ENCODE assay signal across 8 mouse cellular contexts in genomic region chr11:101316501-101316917, GRCm38 (mm10). TPM values are rescaled to one million over a fixed set of nuclear protein-coding genes. Genes with fewer than 3 reads are reported as not detected.
A peak's percentile ranks its signal among the peaks of the same experiment; 100 is the strongest.
DNase-seq lines count a peak whose midpoint lies in the region; ATAC-seq and TF ChIP-seq lines count a peak whose summit lies in the region.

No protein-coding gene starts in this region.

- peaks cover 8% of the 10 kb centered on the region for H3K36me3 ChIP-seq in kidney, adult 2 months (ENCODE audit: control insufficient read depth, insufficient read depth, low read length)
- H3K36me3 ChIP-seq in forebrain, embryonic 10.5 days (replicated peaks): peaks cover 41% of the 10 kb centered on the region
- H3K36me3 ChIP-seq in kidney, embryonic 16.5 days (ENCODE audit: insufficient read depth, low read length): peaks cover 31% of the 10 kb centered on the region
- peaks cover 40% of the 10 kb centered on the region for H3K36me3 ChIP-seq in midbrain, embryonic 10.5 days

- no peaks in the 10 kb centered on the region for H3K27me3 ChIP-seq in kidney, adult 2 months (replicated peaks; ENCODE audit: control insufficient read depth, insufficient read depth, low read length)
- H3K27me3 ChIP-seq in forebrain, embryonic 10.5 days (ENCODE audit: poor library complexity, severe bottlenecking): no peaks in the 10 kb centered on the region
- H3K27me3 ChIP-seq in kidney, embryonic 16.5 days (ENCODE audit: insufficient read depth, low read length): no peaks in the 10 kb centered on the region
- H3K27me3 ChIP-seq in midbrain, embryonic 10.5 days (ENCODE audit: low read depth, poor library complexity, severe bottlenecking): no peaks in the 10 kb centered on the region

- ATAC-seq in kidney, embryonic 16.5 days (ENCODE audit: low FRiP score, low TSS enrichment): peak; percentile 76

- no peaks in the 10 kb centered on the region for H3K9me3 ChIP-seq in forebrain, embryonic 10.5 days
- no peaks in the 10 kb centered on the region for H3K9me3 ChIP-seq in kidney, embryonic 16.5 days (ENCODE audit: low read length)
- H3K9me3 ChIP-seq in midbrain, embryonic 10.5 days (replicated peaks): no peaks in the 10 kb centered on the region

- H3K27ac ChIP-seq in kidney, adult 2 months (ENCODE audit: insufficient read depth, low read depth, low read length): 0 out of 2 replicates have a peak overlapping the region, but pooled peaks have one; percentile 9
- peak overlapping the region; percentile 94 for H3K27ac ChIP-seq in forebrain, embryonic 10.5 days
- H3K27ac ChIP-seq in kidney, embryonic 16.5 days (ENCODE audit: low read length): peak overlapping the region; percentile 78
- H3K27ac ChIP-seq in midbrain, embryonic 10.5 days (replicated peaks): peak overlapping the region; percentile 90

- no peak for TF ChIP-seq CTCF in kidney, adult 2 months (conservative IDR thresholded peaks at IDR 0.05; ENCODE audit: insufficient read depth, insufficient read length, low read depth, low read length)

- H3K4me2 ChIP-seq in kidney, embryonic 16.5 days (replicated peaks; ENCODE audit: low read depth, low read length): peak overlapping the region; percentile 94

- under 1% methylated on average over 17 of the region's 17 CpGs for WGBS in kidney, adult 2 months
- WGBS in forebrain, embryonic 10.5 days: under 1% methylated on average over 17 of the region's 17 CpGs
- under 1% methylated on average over 17 of the region's 17 CpGs for WGBS in kidney, embryonic 16.5 days
- under 1% methylated on average over 17 of the region's 17 CpGs for WGBS in midbrain, embryonic 10.5 days

- no peaks in the 10 kb centered on the region; the same call in 1 of the 2 replicates for H3K4me1 ChIP-seq in kidney, adult 2 months (ENCODE audit: control insufficient read depth, insufficient read depth, low read length)
- H3K4me1 ChIP-seq in forebrain, embryonic 10.5 days: peaks cover 20% of the 10 kb centered on the region
- peaks cover 16% of the 10 kb centered on the region for H3K4me1 ChIP-seq in kidney, embryonic 16.5 days (ENCODE audit: insufficient read depth, low read length)
- peaks cover 21% of the 10 kb centered on the region for H3K4me1 ChIP-seq in midbrain, embryonic 10.5 days

- TF ChIP-seq POLR2A in kidney, adult 2 months (IDR thresholded peaks at IDR 0.05; ENCODE audit: low read depth, low read length): no peak

- H3K4me3 ChIP-seq in kidney, adult 2 months (ENCODE audit: insufficient read depth, low read depth, low read length): peak overlapping the region; percentile 88
- peak overlapping the region; percentile 99 for H3K4me3 ChIP-seq in forebrain, embryonic 10.5 days
- peak overlapping the region; percentile 94 for H3K4me3 ChIP-seq in kidney, embryonic 16.5 days (ENCODE audit: low read length)
- peak overlapping the region; percentile 99 for H3K4me3 ChIP-seq in midbrain, embryonic 10.5 days

- peak overlapping the region; percentile 90 for H3K9ac ChIP-seq in kidney, embryonic 16.5 days (replicated peaks; ENCODE audit: low read length)

- DNase-seq in kidney, adult 2 months: no peak
- DNase-seq in kidney, adult 11 months: no peak
- DNase-seq in NIH3T3 (ENCODE audit: low read depth): peak; percentile 37
- no peak for DNase-seq in forebrain, embryonic 10.5 days (ENCODE audit: extremely low spot score, low spot score)
- DNase-seq in midbrain, embryonic 10.5 days (ENCODE audit: low spot score): no peak
- peak; percentile 41 for DNase-seq in yolk sac, embryonic 10.5 days (ENCODE audit: low spot score)
- no peak for DNase-seq in left cerebral cortex, adult 18-20 months (ENCODE audit: low spot score in 2 of 2)

RNA-seq across cellular contexts. Expression of gene Psme3, which starts 0.5 kb away (rescaled TPM):
- 61.6 and 75.5 TPM in 2 replicates for polyA plus RNA-seq in kidney, adult 2 months (2012; rRNA removed)
- 207 and 217 TPM in 2 replicates for polyA plus RNA-seq in forebrain, embryonic 10.5 days (2016; fragmentation: Nextera tagmentation; extraction: Ambion mirVana)
- polyA plus RNA-seq in kidney, embryonic 16.5 days (2015; fragmentation: Nextera tagmentation; extraction: Ambion mirVana): 142 and 148 TPM in 2 replicates
- 181 and 194 TPM in 2 replicates for polyA plus RNA-seq in midbrain, embryonic 10.5 days (2016; fragmentation: Nextera tagmentation; extraction: Ambion mirVana)
- total RNA-seq in left cerebral cortex, adult 18-20 months (2021): 100 to 1,000 TPM; 128 to 131 TPM

RNA-seq across cellular contexts. Expression of gene Aoc2, which starts 8.4 kb away (rescaled TPM):
- 2.6 and 3.1 TPM in 2 replicates for polyA plus RNA-seq in kidney, adult 2 months (2012; rRNA removed)
- 2.1 and 2.5 TPM in 2 replicates for polyA plus RNA-seq in forebrain, embryonic 10.5 days (2016; fragmentation: Nextera tagmentation; extraction: Ambion mirVana)
- polyA plus RNA-seq in kidney, embryonic 16.5 days (2015; fragmentation: Nextera tagmentation; extraction: Ambion mirVana): 1.7 and 2.0 TPM in 2 replicates
- polyA plus RNA-seq in midbrain, embryonic 10.5 days (2016; fragmentation: Nextera tagmentation; extraction: Ambion mirVana): 1.6 and 2.5 TPM in 2 replicates
- 1 to 10 TPM; 5.4 to 6.9 TPM for total RNA-seq in left cerebral cortex, adult 18-20 months (2021)

RNA-seq across cellular contexts. Expression of gene Aoc3, which starts 13.9 kb away (rescaled TPM):
- polyA plus RNA-seq in kidney, adult 2 months (2012; rRNA removed): 12.5 and 14.8 TPM in 2 replicates
- polyA plus RNA-seq in forebrain, embryonic 10.5 days (2016; fragmentation: Nextera tagmentation; extraction: Ambion mirVana): not detected in 2 replicates
- polyA plus RNA-seq in kidney, embryonic 16.5 days (2015; fragmentation: Nextera tagmentation; extraction: Ambion mirVana): 0.86 and 1.3 TPM in 2 replicates
- 0.04 TPM in 1 of 2 replicates, not detected in the other for polyA plus RNA-seq in midbrain, embryonic 10.5 days (2016; fragmentation: Nextera tagmentation; extraction: Ambion mirVana)
- under 1 TPM; 0.61 to 0.74 TPM for total RNA-seq in left cerebral cortex, adult 18-20 months (2021)

RNA-seq across cellular contexts. Expression of gene Becn1, which starts 14.4 kb away (rescaled TPM):
- polyA plus RNA-seq in kidney, adult 2 months (2012; rRNA removed): 61.9 and 89.5 TPM in 2 replicates
- polyA plus RNA-seq in forebrain, embryonic 10.5 days (2016; fragmentation: Nextera tagmentation; extraction: Ambion mirVana): 144 and 154 TPM in 2 replicates
- polyA plus RNA-seq in kidney, embryonic 16.5 days (2015; fragmentation: Nextera tagmentation; extraction: Ambion mirVana): 176 and 188 TPM in 2 replicates
- 152 and 162 TPM in 2 replicates for polyA plus RNA-seq in midbrain, embryonic 10.5 days (2016; fragmentation: Nextera tagmentation; extraction: Ambion mirVana)
- 100 to 1,000 TPM; 202 to 214 TPM for total RNA-seq in left cerebral cortex, adult 18-20 months (2021)

RNA-seq across cellular contexts. Expression of gene Coa3, which starts 37.6 kb away (rescaled TPM):
- 540 and 572 TPM in 2 replicates for polyA plus RNA-seq in kidney, adult 2 months (2012; rRNA removed)
- polyA plus RNA-seq in forebrain, embryonic 10.5 days (2016; fragmentation: Nextera tagmentation; extraction: Ambion mirVana): 186 and 194 TPM in 2 replicates
- 197 and 200 TPM in 2 replicates for polyA plus RNA-seq in kidney, embryonic 16.5 days (2015; fragmentation: Nextera tagmentation; extraction: Ambion mirVana)
- polyA plus RNA-seq in midbrain, embryonic 10.5 days (2016; fragmentation: Nextera tagmentation; extraction: Ambion mirVana): 223 and 228 TPM in 2 replicates
- 100 to 1,000 TPM; 103 to 112 TPM for total RNA-seq in left cerebral cortex, adult 18-20 months (2021)

Comparison
In these comparisons a context has a peak if more than half of its experiments do, and no peak if none do; other contexts are left out.
1. DNase-seq: peak in NIH3T3 (single experiment) and yolk sac, embryonic 10.5 days (single experiment); none in kidney, adult 2 months (single experiment), kidney, adult 11 months (single experiment), forebrain, embryonic 10.5 days (single experiment), midbrain, embryonic 10.5 days (single experiment) and left cerebral cortex, adult 18-20 months (0 of 2).
2. H3K27ac ChIP-seq: peak in every context shown above with its lines; median percentile 94 in forebrain, embryonic 10.5 days; 90 in midbrain, embryonic 10.5 days; 78 in kidney, embryonic 16.5 days; 9 in kidney, adult 2 months.
3. Peak in every context shown above with its lines, with median percentiles within 50 percentile points of each other: H3K4me3 ChIP-seq.